Mouse (Mus musculus) hindbrain, embryonic 10.5 days (tissue): ENCODE results near the gene Dscaml1. TPM values are rescaled to one million over a fixed set of nuclear protein-coding genes. Genes with fewer than 3 reads are reported as not detected.

ENCODE experiments used
- DNase-seq: peaks from one replicate; pipeline ENCODE4 v3.0.0-alpha.2; 2017; ENCODE audit warnings: low spot score
- H3K27ac ChIP-seq: fragments of 300-500 bp; sonication (generic); 2 replicates; pipeline ENCODE4 v1.5.1; 2016; ENCODE audit warnings: mild to moderate bottlenecking, moderate library complexity
- H3K27me3 ChIP-seq: fragments of 300-500 bp; sonication (generic); 2 replicates; pipeline ENCODE4 v1.6.1; 2016; ENCODE audit warnings: mild to moderate bottlenecking; ENCODE audit not compliant: poor library complexity, insufficient read depth, severe bottlenecking
- H3K36me3 ChIP-seq: fragments of 300-500 bp; sonication (generic); 2 replicates; pipeline ENCODE4 v1.6.1; 2016; ENCODE audit warnings: mild to moderate bottlenecking, moderate library complexity
- H3K4me1 ChIP-seq: fragments of 300-500 bp; sonication (generic); replicated peaks from 2 replicates; pipeline ENCODE4 v1.6.1; 2016; ENCODE audit warnings: mild to moderate bottlenecking
- H3K4me3 ChIP-seq: fragments of 300-500 bp; sonication (generic); 2 replicates; pipeline ENCODE4 v1.5.1; 2016; ENCODE audit warnings: mild to moderate bottlenecking, moderate library complexity
- H3K9me3 ChIP-seq: fragments of 300-500 bp; sonication (generic); 2 replicates; pipeline ENCODE4 v1.6.1; 2016; ENCODE audit warnings: mild to moderate bottlenecking, moderate library complexity
- WGBS: fragments of 180-500 bp; shearing (Covaris S2); methylation state at CpG from one replicate; pipeline ENCODE4 v1.1.7; 2016; 5-methylcytosine and 5-hydroxymethylcytosine counted together
- polyA plus RNA-seq: library from polyadenylated mRNA; unstranded; fragments of >200 nt; fragmentation: Nextera tagmentation; extraction: Ambion mirVana; gene quantifications from 2 replicates; pipeline ENCODE4 v1.2.1, GENCODE M21; 2016

Dscaml1 gene
- polyA plus RNA-seq, 1 experiment from 2014 or later = 0.78 TPM

GRCm38 (mm10) chr9:45719997-45720396 lies 293.6 kb downstream of the Dscaml1 start:
- Histone ChIP-seq H3K36me3 (no peaks in the 10 kb centered on the region), H3K27me3 (no peaks in the 10 kb centered on the region), H3K9me3 (no peaks in the 10 kb centered on the region), H3K4me1 (no peaks in the 10 kb centered on the region), H3K27ac (no peak overlapping the region), H3K4me3 (no peak overlapping the region)
- DNase-seq = no peak
- 81% methylated on average over 7 of the region's 7 CpGs for WGBS

DNA sequence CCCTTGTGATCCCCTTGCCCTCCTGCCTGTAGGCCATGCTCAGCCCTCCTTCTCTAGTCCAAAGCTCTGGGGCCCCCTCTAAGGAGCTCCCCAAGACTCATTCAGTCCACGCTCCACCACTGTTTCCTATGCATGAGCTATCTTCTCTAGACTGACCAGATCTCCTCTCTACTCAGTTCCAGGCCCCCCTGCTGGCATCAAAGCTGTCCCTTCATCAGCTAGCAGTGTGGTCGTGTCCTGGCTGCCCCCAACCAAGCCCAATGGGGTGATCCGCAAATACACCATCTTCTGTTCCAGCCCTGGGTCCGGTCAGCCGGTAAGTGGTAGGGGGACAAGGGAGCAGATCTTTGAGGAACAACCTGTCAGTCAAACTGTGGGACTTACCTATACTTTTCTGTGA lies 305.4 kb downstream of the Dscaml1 start:
- 90% methylated on average over 5 of the region's 5 CpGs for WGBS
- Histone ChIP-seq H3K4me3 (no peak overlapping the region), H3K27me3 (no peaks in the 10 kb centered on the region), H3K4me1 (no peaks in the 10 kb centered on the region), H3K9me3 (no peaks in the 10 kb centered on the region), H3K36me3 (no peaks in the 10 kb centered on the region), H3K27ac (no peak overlapping the region)
- DNase-seq = no peak

DNA sequence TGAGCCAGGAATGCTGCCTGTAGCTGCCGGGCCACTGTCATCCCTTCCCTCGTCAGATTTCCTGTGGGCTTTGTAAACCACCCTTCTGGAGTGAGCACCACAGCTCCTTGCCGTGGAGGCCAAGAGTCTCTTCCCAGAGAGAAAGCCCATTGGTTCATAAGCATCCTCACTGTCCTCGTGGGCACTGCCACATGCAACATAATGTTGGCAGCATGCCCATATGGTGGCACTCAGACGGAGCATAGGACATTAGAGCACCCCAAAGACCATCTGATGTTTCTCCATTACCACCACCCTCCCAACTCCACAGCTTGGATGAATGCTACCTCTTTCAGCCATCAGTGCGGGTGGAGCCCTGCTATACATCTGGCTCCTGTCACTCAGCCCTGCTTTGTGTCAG lies 306.8 kb downstream of the Dscaml1 start:
- H3K4me3 ChIP-seq = no peak overlapping the region
- H3K36me3 ChIP-seq = no peaks in the 10 kb centered on the region
- H3K9me3 ChIP-seq = no peaks in the 10 kb centered on the region
- H3K27me3 ChIP-seq = no peaks in the 10 kb centered on the region
- DNase-seq = no peak
- no peak overlapping the region for H3K27ac ChIP-seq
- H3K4me1 ChIP-seq = no peaks in the 10 kb centered on the region
- 82% methylated on average over 6 of the region's 6 CpGs for WGBS

DNA sequence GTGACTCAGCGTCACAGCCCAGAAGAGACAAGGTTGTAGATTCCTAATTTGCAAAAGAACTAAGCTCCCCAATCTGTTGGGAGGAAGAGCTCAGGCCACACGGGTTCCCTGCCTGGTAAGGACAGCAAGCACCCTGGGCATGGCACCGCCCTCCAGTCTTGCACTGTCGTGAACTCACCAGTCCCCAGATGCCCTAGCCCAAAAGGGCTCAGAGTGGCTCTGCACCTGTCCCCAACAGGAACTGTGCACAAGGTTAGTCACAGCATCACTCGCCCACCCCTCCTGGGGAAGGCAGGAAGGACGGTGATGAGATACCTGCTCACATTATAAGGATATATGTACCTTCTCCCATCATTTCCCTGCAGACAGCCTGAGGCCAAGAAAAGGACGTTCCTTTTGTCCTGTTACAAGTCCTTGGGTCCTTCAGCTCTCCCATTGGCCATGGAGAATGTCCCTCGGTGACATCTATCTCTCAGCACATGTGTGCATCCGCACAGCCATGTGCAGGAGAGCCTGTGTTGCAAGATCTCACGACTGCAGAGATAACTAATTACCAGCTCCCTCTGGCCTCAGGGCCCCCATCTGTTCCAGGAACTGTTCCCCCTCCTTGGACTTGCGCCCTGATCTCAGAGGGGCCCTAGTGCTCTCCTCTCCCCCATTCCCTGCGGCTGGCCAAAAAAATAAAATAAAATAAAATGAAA lies 312.7 kb downstream of the Dscaml1 start:
- Histone ChIP-seq H3K4me1 (0 out of 2 replicates have a peak, but pooled peaks cover 5% of the 10 kb centered on the region), H3K4me3 (no peak overlapping the region), H3K36me3 (no peaks in the 10 kb centered on the region), H3K27ac (0 out of 2 replicates have a peak overlapping the region, but pooled peaks have one; percentile 36), H3K9me3 (no peaks in the 10 kb centered on the region), H3K27me3 (peaks cover 9% of the 10 kb centered on the region; the same call in 1 of the 2 replicates)
- DNase-seq = no peak
- 80% methylated on average over 12 of the region's 12 CpGs for WGBS

DNA sequence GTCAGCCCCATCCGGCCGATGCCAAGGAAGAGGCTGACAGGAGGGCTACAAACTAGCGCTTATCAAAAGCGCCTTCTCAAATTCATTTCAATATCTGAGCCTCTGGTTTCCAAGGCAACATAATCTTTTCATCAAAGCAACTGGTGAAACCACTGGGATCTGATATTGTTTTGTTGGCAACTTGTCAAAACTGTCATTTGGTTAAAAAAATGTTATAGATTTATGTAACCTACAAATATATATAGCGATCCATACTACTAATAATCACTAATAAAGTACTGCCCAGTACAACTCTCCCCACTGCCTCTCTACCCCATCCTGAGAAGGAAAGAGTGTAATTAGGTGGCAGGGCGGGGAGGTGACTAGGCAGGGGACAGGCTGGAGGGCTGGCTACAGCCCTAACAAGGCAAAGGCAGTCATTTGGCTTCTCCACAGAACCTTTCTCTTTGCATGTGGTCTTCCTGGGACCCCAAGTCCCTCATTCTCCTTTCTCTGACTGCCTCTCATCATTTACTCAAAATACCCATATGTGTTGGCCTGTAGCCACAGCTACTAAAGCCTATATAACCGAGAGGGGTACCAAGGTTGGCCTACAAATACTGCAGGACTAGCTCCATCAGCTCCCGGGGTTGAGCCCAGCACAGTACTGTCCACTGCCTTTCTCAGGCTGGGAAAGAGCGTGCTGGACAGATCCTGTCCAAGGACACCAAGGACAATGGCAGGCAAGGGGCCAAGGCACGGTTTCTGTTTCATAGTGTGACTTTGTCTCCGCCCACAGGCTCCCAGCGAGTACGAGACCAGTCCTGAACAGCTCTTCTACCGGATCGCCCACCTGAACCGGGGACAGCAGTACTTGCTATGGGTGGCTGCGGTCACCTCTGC lies 313.5 kb downstream of the Dscaml1 start:
- WGBS = 76% methylated on average over 17 of the region's 17 CpGs
- DNase-seq = no peak
- H3K27me3 ChIP-seq = peaks cover 9% of the 10 kb centered on the region; the same call in 1 of the 2 replicates
- no peak overlapping the region for H3K27ac ChIP-seq
- no peak overlapping the region for H3K4me3 ChIP-seq
- H3K4me1 ChIP-seq = 0 out of 2 replicates have a peak, but pooled peaks cover 5% of the 10 kb centered on the region
- H3K36me3 ChIP-seq = no peaks in the 10 kb centered on the region
- H3K9me3 ChIP-seq = no peaks in the 10 kb centered on the region

GRCm38 (mm10) chr9:45740584-45740980 lies 314.2 kb downstream of the Dscaml1 start:
- WGBS = 63% methylated on average over 2 of the region's 2 CpGs
- Histone ChIP-seq H3K9me3 (no peaks in the 10 kb centered on the region), H3K4me1 (0 out of 2 replicates have a peak, but pooled peaks cover 5% of the 10 kb centered on the region), H3K36me3 (no peaks in the 10 kb centered on the region), H3K27me3 (peaks cover 9% of the 10 kb centered on the region; the same call in 1 of the 2 replicates), H3K27ac (no peak overlapping the region), H3K4me3 (no peak overlapping the region)
- DNase-seq = peak; percentile 29

GRCm38 (mm10) chr9:45745451-45745850 lies 319.0 kb downstream of the Dscaml1 start:
- WGBS = 80% methylated on average over 7 of the region's 7 CpGs
- Histone ChIP-seq H3K9me3 (no peaks in the 10 kb centered on the region), H3K36me3 (no peaks in the 10 kb centered on the region), H3K27me3 (peaks cover 9% of the 10 kb centered on the region; the same call in 1 of the 2 replicates), H3K4me1 (0 out of 2 replicates have a peak, but pooled peaks cover 1% of the 10 kb centered on the region), H3K4me3 (no peak overlapping the region), H3K27ac (no peak overlapping the region)
- DNase-seq = no peak

DNA sequence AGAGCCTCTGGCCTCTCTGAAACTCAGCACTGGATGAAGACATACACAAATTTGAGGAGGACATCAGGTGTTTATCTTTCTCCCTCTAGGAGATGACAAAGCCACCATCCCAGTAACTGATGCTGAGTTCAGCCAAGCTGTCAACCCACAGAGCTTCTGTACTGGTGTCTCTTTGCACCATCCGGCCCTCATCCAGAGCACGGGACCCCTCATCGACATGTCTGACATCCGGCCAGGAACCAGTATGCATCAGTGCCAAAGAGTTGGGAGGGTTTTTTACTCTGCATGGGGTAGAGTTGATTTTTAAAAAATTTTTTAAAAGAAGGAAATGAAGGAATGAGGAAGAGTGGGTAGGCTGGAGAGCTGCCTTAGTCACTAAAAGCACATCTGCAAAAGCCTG lies 323.5 kb downstream of the Dscaml1 start:
- no peak for DNase-seq
- Histone ChIP-seq H3K36me3 (no peaks in the 10 kb centered on the region), H3K4me3 (no peak overlapping the region), H3K9me3 (no peaks in the 10 kb centered on the region), H3K27ac (no peak overlapping the region), H3K4me1 (no peaks in the 10 kb centered on the region), H3K27me3 (no peaks in the 10 kb centered on the region)
- WGBS = 89% methylated on average over 4 of the region's 4 CpGs

DNA sequence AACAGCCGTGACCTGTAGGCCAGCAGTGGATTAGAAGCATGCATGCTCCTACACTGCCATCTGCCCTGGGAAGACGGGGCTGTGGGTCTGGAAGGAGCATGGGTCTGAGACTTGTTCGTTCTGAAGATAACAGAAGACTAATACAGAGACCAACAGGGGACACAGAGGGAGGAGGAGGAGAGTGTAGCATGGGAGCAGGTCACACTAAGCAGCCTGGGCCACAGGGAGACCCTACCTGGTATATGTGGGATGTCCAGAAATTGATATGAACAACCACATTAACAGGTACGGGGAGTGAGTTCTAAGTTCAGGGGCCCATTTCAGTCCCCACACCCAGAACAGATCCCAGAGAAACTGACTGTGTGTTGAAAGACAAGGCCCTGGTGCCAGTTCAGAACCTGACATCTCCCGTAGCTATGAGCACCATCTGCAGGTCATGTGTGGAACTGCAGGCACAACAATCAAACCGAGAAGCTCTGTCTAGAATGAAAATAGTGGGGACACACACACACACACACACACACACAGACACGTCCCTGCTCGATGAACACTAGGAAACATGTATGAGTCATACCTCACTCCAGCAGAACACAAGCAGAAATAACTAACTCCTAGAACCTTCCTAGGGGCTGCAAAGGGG lies 328.1 kb downstream of the Dscaml1 start:
- Histone ChIP-seq H3K27me3 (no peaks in the 10 kb centered on the region), H3K9me3 (no peaks in the 10 kb centered on the region), H3K4me1 (no peaks in the 10 kb centered on the region), H3K4me3 (no peak overlapping the region), H3K36me3 (no peaks in the 10 kb centered on the region), H3K27ac (0 out of 2 replicates have a peak overlapping the region, but pooled peaks have one; percentile 3)
- WGBS = 41% methylated on average over 8 of the region's 8 CpGs
- peak; percentile 73 for DNase-seq

DNA sequence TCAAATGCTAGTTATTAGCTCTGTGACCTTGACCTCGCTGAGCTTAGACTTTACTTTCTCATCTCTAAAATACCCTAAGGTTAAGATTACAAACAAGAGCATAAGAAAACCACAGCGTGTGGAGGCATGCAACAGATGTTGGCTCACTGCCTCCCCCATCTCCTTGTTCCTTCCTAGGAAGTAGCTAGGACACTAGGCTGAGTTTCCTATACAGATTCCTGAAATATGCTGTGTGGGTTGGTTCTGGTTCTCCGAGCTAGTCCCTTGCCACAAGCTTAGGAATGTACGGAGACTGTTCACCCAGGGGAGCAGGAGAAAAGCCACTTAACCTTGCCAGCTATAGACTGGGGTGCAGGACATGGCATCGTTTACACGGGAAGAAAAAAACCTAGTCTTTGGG lies 339.8 kb downstream of the Dscaml1 start:
- Histone ChIP-seq H3K4me3 (no peak overlapping the region), H3K27ac (no peak overlapping the region), H3K4me1 (0 out of 2 replicates have a peak, but pooled peaks cover 6% of the 10 kb centered on the region), H3K36me3 (peaks cover 37% of the 10 kb centered on the region), H3K27me3 (no peaks in the 10 kb centered on the region), H3K9me3 (no peaks in the 10 kb centered on the region)
- no peak for DNase-seq
- WGBS = 84% methylated on average over 6 of the region's 6 CpGs

GRCm38 (mm10) chr9:45767155-45767554 lies 340.7 kb downstream of the Dscaml1 start:
- H3K4me3 ChIP-seq = no peak overlapping the region
- DNase-seq = no peak
- H3K9me3 ChIP-seq = no peaks in the 10 kb centered on the region
- 0 out of 2 replicates have a peak, but pooled peaks cover 6% of the 10 kb centered on the region for H3K4me1 ChIP-seq
- no peaks in the 10 kb centered on the region for H3K27me3 ChIP-seq
- WGBS = 92% methylated on average over 8 of the region's 8 CpGs
- H3K27ac ChIP-seq = no peak overlapping the region
- peaks cover 47% of the 10 kb centered on the region for H3K36me3 ChIP-seq

- DNase-seq = no peak
- Histone ChIP-seq H3K9me3 (no peaks in the 10 kb centered on the region), H3K36me3 (peaks cover 56% of the 10 kb centered on the region), H3K4me3 (no peak overlapping the region), H3K27ac (no peak overlapping the region), H3K4me1 (0 out of 2 replicates have a peak, but pooled peaks cover 6% of the 10 kb centered on the region), H3K27me3 (no peaks in the 10 kb centered on the region)
- 85% methylated on average over 18 of the region's 18 CpGs for WGBS
These were observed 342.0 kb downstream of the Dscaml1 start for GRCm38 (mm10) chr9:45768421-45768820.
